Mouse (Mus musculus): ENCODE results near the gene Nol10.
"Not testable (repeated sequence)": the region's sequence is repeated elsewhere in the genome, so short reads cannot be mapped to it uniquely, and the experiment has no call there.

Gene Nol10

DNA sequence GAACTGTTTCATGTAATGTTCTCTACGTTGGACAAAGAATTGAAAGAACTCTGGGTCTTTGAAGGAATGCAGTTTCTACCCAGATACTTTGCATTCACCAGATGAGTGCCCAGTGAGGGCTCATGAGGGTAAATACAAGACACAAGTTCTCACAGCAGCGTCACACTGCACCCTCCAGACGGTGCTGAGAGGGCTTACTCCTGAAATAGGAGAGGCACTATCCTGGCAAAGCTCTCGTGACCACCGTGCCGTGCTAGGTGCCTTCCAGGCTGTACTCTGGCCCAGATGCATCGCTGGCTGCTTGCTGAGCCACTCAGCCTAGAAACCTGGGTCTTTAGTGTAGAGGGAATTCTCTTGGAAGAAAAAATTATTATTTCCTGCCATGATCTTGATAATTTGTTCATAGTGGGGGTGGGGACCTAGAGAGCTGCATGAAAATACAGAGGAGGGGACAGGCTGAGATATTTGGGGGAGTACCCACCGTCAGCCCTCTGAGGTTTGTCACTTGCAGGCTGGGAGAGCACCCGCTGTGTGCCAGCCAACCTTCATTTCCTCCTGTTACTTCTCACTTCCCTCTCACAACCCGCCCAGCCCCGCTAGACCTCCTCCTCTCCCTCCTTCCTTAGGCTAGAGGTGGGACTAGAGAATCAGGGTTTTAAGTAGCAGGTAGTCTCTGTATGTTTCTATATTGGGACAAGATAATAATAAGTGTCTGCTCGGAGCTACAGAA is 63.7 kb downstream of the Nol10 start:
- no peak for DNase-seq

DNA sequence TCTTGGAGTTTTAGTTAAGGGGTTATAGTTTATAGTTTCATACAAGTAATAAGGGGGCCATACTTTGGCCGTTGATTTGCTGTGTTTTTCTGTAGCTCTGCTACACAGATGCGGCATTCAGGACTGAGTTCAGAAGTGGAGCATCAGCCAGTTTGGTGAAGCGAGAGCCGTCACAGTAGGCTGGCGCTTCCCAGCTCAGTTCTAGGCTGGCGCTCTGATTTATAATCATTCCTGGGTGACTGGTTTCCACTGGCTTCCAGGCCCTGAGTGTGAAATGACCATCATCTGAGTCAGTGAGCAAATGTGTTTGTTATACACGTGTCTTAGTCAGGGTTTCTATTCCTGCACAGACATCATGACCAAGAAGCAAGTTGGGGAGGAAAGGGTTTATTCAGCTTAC is 66.5 kb downstream of the Nol10 start:
- DNase-seq = no peak

DNA sequence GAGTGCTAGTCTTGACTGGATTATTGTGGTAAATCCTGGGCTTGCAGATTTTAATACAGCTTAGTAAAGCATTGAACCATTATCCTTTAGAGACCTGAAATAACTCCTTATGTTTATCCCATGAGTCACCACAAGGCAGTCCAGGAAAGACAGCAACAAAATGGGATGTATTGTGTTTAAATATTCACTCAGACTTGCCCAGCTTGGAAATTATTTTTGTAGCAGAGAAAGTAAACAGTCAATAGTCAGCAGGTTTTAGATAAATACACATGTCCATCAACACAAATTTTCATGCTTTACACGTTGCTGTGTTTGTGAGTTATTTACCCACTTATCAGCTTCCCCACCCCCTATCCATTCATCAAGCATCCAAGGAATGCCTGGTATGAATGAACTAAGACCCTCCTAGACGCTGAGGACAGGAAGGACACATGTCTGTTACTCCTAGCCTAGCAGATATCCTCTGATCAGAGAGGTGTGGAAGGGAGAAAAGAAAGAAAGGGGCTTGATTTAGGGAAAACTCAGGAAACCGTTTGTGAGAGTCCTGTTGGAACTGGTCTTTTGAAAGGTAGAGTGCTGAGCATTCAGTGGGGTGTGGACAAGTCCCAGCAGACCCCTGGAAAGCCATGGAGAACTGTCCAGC is 72.0 kb downstream of the Nol10 start:
- no peak for DNase-seq

DNA sequence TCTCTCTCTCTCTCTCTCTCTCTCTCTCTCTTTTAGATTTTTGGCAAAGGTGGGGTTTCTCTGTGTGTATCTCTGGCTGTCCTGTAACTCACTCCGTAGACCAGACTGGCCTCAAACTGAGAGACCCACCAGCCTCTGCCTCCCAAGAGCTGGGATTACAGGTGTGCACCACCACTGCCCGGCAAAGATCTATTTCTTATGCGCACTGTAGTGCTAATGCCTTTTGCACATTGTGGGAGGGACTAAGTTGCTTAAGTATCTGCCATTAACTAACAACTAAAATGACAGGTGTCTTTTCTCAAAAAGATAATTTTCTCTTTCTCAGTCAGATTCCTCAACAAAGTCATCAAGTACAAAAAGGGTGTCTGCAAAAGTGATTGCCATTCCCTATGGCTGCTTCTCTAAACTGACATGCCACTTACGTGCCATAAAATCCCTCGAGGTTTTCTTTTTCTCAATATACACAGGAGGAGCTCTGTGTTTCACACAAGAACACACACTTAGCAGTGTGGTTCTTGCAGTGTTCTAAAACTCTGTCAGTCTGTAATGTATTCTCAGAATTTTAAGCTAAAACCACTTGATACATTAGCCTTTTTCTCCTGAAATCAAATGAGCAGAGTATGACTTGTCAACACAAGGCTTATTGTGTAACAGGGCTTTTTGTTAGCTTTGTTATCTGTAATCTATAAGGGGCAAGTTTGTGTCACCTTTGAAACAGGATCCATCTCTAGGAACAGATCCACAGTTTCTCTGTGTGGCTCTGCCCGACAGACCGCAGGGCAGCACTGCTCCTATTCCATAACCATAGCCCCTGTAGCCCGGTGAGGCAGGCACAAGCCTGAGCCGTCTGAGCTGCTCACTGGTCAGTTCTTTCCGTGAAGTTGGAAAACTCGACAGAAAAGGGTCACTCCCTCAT is 77.3 kb downstream of the Nol10 start:
- DNase-seq = no peak

DNA sequence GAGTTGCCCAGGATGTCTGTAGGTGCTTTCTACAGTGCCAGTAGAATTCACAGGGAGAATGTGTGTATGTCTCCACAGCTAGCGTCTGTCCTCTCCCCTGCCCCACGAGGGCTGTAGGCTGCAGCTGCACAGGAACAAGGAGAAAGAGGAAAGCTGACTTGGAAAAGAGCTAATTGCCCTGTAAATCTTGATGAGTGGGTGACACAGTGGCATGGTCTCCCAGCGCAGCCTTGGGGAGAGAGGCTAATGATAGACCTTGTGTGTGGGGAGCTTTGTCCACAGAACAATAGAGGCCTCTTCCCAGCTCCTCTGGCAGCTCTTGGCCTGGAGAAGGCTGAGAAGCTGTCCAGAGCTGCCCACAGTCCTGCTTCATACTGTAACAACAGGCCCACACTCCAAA is 78.5 kb downstream of the Nol10 start:
- DNase-seq = peak; percentile 10

DNA sequence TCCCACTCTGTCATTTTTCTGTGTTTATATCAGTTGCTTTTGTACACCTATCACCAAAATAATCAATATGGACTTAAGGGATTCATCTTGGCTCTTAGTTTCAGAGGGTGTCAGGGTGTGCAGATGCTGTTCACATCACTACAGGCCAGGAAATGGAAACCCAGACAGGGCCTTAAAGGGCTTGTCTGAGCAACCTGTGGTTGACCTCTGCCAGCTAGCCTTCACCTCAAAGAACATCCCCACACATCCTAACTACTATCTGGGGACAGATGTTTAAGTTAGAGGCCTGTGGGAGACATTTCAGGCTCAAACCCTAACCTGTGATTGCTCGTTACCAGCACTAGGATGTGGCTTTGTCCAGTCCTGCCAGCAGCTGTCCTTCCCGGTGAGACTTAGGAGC is 82.3 kb downstream of the Nol10 start:
- DNase-seq = no peak

DNA sequence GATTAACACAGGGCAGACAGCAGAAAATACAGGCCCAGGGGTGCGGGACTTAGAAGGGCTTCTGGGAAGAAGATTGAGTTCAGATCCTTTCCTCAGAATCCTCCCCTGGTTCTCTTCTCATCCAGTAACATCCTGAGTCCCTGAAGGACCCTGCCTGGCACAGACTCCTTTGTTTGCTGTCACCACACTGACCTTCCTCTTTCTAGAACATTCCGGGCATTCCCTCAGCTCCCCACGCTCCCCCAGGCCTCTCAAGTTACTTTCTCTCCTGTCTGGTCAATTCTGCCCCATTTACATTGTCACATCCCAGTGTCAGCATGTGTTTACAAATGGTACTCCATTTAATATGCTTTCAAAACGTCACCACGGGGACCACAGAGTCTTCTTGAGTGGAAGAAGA is 82.9 kb downstream of the Nol10 start:
- DNase-seq = no peak

DNA sequence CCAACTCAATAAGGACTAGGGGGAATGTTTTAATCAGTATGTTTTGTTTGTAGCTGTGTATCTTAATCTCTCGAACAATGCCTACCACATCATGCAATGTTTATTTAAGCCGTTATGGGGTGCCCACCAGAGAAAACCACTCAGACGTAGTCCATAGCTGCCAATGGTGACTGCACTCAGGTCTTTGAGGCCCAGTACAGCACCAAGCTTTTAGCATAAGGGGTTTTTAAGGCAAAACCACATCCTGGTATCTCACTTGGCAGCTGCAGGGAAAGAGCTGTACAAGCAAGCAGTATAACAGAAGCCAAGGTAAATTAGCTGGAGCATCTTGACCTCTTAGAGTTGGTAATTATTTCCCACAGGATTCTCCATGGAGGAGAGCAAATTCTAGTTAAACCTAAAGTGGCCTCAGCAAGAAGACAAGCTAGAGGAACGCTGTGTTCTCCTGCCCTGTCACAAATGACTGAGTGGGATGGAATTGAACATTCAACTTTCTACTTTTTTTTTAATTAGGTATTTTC is 83.6 kb downstream of the Nol10 start:
- DNase-seq = no peak

DNA sequence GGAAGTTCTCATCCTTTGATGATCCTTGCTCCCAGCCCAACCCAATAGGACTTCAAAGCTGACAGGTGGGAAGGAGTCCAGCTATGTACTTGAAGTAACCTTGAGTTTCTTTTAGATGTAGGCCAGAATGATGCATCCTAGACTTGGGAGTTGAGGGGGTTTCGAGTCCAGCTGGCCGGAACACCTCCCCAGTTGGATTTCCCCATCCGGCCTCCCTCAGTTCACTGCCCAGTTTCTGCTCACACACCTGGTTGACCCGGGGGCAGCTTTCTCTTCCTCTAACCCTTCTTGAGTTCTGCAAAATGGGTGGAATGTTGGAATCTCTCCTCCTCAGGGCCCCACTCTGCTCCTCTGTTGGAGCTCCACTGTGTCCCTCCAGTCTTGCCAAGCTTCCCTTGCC is 85.5 kb downstream of the Nol10 start:
- DNase-seq = no peak

DNA sequence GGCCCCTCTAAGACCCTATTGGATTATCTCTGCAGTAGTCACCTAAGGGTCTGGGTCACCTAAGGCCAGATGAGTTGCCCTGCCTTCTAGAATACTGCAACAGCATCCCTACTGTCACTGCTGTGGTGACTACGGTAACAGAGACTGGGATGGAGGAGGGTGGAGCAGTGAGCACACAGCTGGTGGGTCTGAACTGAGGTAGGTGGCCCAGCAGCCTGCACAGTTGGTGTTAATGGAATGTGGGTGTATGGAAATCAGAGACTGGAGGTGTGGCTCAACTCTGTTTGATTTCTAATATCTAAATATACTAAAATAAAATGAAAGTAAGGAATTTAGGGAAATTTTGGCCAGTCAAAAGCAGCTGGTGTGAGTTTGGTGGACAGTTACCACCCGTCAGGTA is 88.2 kb downstream of the Nol10 start:
- peak; percentile 34 for DNase-seq

DNA sequence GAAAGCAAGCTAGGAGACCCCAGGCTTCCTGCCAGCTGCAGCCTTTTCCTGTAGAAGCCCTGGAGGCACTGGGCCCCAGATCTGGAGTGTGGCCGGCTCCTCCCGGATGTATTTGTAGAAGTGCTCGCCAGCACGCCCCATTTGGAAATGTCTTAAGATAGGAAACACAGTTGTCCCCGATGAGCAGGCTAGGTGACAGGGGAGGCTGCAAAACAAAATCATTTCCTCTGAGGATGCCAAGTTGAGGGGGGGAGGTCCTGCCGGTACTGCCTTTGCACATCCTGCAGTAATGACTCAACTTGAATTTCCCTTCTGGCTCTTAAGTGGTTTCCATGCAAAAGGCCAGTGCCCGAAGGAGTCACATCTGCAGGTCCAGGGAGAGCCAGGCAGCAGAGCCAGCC is 92.0 kb downstream of the Nol10 start:
- peak; percentile 9 for DNase-seq

DNA sequence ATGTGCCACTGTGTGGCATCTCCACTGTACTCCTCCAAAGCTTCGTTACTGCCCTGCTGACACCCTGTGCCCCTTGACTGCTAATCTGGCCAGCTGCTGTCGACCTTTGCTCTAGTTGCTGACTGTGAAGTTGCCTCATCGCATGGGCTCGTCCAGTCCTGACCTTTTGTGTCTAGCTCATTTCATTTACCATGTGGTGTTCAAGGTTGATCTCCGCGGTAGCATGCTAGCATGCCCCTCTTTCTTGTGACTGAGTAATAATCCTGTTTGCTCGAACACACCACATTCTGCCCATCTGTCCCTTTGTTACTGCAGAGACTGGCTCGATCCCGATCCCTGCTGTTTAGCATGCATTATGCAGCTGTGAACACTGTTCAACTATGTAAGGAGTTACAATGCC is 93.2 kb downstream of the Nol10 start:
- no peak for DNase-seq

DNA sequence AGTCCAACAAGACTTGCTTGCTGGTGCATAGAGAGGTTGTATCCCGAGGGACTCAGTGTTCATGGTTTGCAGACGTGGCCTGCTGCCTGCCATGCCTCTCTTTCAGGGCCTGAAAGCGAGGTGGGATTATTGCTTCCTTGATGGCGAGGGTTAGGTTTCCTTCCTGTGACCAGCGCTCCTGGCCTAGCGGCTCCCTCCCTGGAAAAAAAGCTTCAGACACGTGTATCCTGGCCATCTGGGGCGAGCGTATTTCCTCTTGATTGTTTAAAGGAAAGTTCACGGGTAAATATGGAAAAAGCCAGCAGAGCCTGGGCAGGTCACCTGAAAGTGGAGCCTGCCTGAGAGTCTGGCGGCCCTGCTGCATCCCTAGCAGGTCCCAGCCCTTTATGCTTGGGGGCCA is 96.1 kb downstream of the Nol10 start:
- no peak for DNase-seq

DNA sequence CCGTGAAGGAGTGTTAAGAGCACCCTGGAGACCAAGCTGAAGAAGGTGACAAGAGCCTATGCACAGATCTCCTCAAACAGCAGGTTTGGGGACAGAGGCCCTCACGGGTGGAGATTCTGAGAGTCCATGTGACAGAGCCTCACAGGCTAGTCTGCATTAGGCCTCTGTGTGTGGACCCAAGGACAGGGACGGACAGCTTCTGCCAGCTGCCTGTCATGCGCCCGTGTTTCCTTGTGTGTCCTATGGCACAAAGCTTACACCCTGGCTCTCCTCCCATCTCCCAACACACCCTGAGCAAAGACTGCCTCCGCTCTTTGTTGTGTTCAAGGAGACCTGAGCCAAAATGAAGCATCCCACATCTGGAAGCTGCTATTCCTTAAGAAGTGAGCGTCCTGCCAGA is 97.0 kb downstream of the Nol10 start:
- DNase-seq = no peak

DNA sequence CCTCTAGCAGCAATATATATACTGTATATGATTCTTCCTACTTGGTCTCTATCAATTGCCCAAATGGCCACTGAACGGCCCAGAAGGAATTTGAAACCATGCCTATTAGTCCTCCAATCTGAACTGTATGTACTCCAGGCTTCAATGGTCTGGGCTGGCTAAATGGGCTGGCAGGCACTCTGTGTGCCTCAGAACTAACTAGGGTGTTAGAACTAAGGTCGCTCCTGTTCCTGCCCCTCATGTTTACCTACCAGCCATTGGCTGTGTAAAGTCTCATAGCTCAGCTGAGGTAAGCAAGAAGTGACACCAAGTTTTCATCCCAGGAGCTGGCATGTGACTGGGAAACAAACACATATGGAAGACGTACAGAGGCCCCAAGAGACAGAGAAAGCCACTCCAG is 100.5 kb downstream of the Nol10 start:
- no peak for DNase-seq

DNA sequence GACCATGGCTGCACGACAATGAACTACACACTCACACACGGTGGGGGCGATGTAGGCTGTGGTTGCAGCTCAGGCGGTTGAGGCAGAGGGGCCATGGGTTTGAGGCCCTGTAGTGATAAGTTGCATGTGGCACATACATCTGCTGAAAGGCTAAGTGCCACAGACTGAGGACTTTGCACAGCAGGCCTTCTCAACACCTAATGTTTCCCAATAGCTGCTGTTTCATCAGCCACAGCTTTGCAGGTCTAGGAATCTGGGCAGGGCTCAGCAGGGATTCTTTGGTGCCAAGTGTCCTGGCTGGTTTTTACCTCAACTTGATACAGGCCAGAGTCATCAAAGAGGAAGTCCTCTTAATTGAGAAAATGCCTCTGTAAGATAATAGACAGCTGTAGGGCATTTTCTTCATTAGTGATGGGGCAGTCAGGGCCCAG is 101.4 kb downstream of the Nol10 start:
- DNase-seq = no peak

DNA sequence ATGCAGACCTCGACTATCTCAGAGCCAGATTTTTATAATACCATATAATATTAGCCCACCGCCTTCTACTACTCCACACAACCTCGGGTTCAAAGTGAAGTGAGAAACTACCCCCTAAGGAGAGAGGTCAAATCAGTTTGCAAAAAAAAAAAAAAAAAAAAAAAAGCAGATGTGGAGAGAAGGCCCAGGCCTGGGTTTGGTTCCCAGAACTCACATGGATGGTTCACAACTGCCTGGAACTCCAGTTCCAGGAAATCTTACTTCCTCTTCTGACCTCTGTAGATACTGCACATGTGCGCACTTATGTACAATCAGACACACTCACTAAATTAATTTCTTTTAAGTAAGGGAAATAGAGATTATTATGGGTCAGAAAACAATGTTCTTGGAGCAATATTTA is 102.2 kb downstream of the Nol10 start:
- DNase-seq = no peak

DNA sequence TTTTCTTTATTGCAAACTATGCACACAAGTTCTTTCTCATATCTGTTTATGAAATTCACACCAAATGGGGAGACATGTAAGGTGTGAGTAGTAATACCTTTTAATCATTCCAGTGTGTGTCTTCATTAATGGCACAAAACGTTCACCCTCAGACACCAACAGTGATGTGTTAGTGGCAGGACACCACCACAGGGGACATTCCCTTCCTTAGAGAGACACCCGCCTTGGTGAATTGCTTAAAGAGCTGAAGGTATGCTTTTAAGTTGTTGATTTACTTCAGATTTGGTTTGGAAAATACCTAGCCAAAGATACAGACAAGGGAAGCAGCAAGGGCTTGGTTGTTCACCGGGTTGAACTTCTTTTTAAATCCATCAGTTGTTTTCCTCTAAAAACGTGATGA is 102.7 kb downstream of the Nol10 start:
- DNase-seq = no peak

DNA sequence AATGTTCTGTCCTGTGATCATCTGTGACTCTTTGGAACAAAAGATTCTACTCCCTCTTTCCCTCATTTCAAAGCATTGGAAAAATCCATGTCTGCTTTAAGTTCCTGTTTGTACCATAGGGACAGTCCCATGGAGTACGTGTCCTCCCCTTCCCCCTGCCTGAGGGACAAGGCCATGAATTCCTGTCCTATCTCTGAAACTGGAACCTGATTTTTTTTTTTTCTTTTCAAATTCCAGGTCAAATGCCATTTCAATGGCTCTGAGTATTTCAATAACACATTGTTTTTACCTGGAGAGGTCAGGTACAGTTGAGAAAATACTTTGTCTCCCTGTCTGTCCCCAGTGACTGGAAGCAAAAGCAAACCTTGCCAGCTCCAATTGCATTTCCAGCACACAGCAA is 104.0 kb downstream of the Nol10 start:
- DNase-seq = no peak

DNA sequence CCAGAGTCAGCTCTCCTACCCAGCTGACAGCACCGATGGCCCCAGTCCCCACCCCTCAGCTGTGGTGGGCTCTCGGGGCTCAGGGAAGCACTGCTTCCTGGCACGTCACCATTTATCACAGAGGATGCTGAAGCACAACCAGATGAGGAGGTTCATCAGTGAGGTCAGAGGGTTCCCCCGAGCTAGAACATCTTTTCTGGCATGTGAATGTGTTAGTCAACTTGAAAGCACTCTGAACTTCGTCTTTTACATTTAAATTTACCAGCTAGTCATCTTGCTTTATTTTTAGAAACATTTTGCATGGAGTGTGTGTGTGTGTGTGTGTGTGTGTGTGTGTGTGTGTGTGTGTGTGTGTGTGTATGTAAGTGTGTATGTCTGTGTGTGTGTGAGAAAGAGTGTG is 105.7 kb downstream of the Nol10 start:
- no peak for DNase-seq

DNA sequence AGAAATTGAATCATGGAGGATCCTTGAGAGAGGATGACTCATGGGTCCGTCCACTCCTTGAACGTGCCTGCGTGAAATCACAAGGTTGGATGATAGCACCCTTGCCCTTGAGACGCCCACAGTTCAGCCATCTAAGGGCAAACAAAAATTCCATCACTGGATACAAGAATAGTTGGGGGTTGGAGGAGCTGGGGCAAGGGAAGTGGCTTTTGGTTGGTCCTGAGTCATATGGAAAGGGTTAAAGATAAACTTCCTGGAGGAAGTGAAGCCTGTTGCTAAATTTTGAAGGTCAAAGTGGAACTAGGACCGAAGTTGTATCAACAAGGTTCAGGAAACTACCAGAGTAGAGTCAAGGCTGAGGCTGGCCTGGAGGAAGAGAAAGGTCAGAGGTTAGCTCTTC is 106.8 kb downstream of the Nol10 start:
- DNase-seq = no peak

DNA sequence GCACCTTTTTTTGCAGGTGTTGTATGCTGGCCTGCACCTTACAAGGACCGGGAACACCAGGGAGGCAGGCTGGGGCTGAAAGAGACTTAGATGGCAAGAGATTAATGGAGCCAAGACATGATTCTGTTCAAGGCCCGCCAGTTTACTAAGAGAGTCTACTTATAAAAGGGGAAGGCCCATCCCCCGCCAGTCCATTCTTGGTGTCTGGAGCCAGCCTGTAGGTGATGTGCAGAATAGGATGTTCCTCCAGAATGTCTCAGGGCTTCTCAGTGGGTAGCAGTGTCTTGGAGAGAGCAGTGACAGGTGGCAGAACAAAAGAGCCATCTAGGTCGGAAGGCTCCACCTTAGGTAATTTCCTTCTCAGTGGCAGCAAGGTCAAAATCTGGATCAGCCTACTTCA is 111.0 kb downstream of the Nol10 start:
- not testable (repeated sequence) for DNase-seq

DNA sequence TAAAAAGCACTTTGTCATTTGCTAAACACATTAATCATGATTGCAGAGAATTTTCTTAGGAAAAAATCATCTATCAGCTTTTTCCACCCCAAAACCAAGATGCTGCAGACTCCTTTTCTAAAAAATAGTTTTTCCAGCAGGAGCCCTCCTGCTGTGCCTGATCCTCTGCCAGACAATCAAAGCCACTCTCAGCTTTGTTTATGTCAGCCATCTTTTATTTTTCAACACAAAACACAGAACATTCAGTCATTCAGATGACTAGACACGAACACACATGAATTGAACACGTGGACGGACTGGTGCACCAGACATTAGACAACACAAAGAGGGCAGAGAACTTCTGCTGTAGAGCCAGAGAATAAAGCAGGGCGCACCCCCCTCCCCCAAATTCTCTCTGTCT is 115.4 kb downstream of the Nol10 start:
- no peak for DNase-seq

DNA sequence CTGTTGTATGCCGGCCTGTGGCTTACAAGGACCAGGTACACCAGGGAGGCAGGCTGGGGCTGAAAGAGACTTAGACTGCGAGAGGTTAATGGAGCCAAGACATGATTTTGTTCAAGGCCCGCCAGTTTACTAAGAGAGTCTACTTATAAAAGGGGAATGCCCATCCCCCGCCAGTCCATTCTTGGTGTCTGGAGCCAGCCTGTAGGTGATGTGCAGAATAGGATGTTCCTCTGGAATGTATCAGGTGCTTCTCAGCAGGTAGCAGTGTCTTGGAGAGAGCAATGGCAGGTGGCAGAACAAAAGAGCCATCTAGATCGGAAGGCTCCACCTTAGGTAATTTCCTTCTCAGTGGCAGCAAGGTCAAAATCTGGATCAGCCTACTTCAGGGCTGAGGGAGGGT is 116.3 kb downstream of the Nol10 start:
- not testable (repeated sequence) for DNase-seq
